Mouse (Mus musculus): ENCODE results near the gene C2cd6. TPM values are rescaled to one million over a fixed set of nuclear protein-coding genes. Genes with fewer than 3 reads are reported as not detected.

C2cd6 gene
- polyA plus RNA-seq, 1 experiment from 2014 or later = 0.06 TPM

- H3K4me2 ChIP-seq (ENCODE audit: low read depth, low read length) = no peak overlapping the region
- H3K27ac ChIP-seq (ENCODE audit: low read length) = no peak overlapping the region
- H3K9me3 ChIP-seq (replicated peaks; ENCODE audit: control insufficient read depth, low read length) = no peaks in the 10 kb centered on the region
- H3K9ac ChIP-seq (ENCODE audit: low read length) = no peak overlapping the region
- 30% methylated on average over 3 of the region's 3 CpGs for WGBS
- peak; percentile 13; the same call in 1 of the 2 replicates for ATAC-seq (ENCODE audit: insufficient read depth, low FRiP score)
- H3K27me3 ChIP-seq (ENCODE audit: control insufficient read depth, insufficient read depth, low read length) = no peaks in the 10 kb centered on the region
- no peak overlapping the region for H3K4me3 ChIP-seq (replicated peaks; ENCODE audit: low read length)
- no peaks in the 10 kb centered on the region for H3K4me1 ChIP-seq (ENCODE audit: control insufficient read depth, insufficient read depth, low read length)
- H3K36me3 ChIP-seq (ENCODE audit: control insufficient read depth, insufficient read depth, low read length) = no peaks in the 10 kb centered on the region
These were observed 23.8 kb downstream of the C2cd6 start for GRCm38 (mm10) chr1:59070867-59071266.

GRCm38 (mm10) chr1:59067976-59068375 is 26.7 kb downstream of the C2cd6 start:
- no peak; the same call in 1 of the 2 replicates for ATAC-seq (ENCODE audit: insufficient read depth, low FRiP score)

DNA sequence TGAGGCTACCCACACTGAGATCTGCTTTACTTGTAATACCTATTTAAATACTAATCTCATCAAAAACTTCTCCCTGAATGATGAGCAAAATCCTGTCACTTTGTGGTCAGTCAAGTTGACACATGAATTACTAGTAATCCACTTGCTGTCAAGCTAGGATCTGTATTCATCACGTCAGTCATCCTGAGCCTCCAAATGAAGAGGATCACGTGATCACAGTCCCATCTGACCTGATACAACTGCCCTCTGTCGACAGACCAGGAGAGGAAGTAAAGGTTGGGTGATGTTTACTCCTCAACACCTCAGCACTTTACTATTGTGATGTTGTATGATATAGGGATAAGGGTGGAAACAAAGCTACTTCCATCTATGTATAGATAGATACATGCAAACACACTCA is 31.0 kb downstream of the C2cd6 start:
- ATAC-seq (ENCODE audit: insufficient read depth, low FRiP score) = no peak
- WGBS = 50% methylated on average over 3 of the region's 3 CpGs
- no peak overlapping the region for H3K9ac ChIP-seq (ENCODE audit: low read length)
- no peaks in the 10 kb centered on the region for H3K36me3 ChIP-seq (ENCODE audit: control insufficient read depth, insufficient read depth, low read length)
- H3K4me1 ChIP-seq (ENCODE audit: control insufficient read depth, insufficient read depth, low read length) = no peaks in the 10 kb centered on the region
- H3K4me3 ChIP-seq (replicated peaks; ENCODE audit: low read length) = no peak overlapping the region
- H3K4me2 ChIP-seq (ENCODE audit: low read depth, low read length) = no peak overlapping the region
- no peak overlapping the region for H3K27ac ChIP-seq (ENCODE audit: low read length)
- no peaks in the 10 kb centered on the region for H3K9me3 ChIP-seq (replicated peaks; ENCODE audit: control insufficient read depth, low read length)
- H3K27me3 ChIP-seq (ENCODE audit: control insufficient read depth, insufficient read depth, low read length) = no peaks in the 10 kb centered on the region

More at GRCm38 (mm10) chr1:59067976-59068375, 26.7 kb downstream of the C2cd6 start:
- Histone ChIP-seq H3K4me2 (ENCODE audit: low read depth, low read length) (no peak overlapping the region), H3K27ac (ENCODE audit: low read length) (no peak overlapping the region), H3K36me3 (ENCODE audit: control insufficient read depth, insufficient read depth, low read length) (no peaks in the 10 kb centered on the region), H3K27me3 (ENCODE audit: control insufficient read depth, insufficient read depth, low read length) (no peaks in the 10 kb centered on the region), H3K9ac (ENCODE audit: low read length) (no peak overlapping the region), H3K4me1 (ENCODE audit: control insufficient read depth, insufficient read depth, low read length) (no peaks in the 10 kb centered on the region), H3K9me3 (replicated peaks; ENCODE audit: control insufficient read depth, low read length) (no peaks in the 10 kb centered on the region), H3K4me3 (replicated peaks; ENCODE audit: low read length) (no peak overlapping the region)
- 4% methylated on average over 3 of the region's 3 CpGs for WGBS

GRCm38 (mm10) chr1:59056955-59057354 is 37.7 kb downstream of the C2cd6 start:
- H3K36me3 ChIP-seq (ENCODE audit: control insufficient read depth, insufficient read depth, low read length) = no peaks in the 10 kb centered on the region
- 57% methylated on average over 2 of the region's 2 CpGs for WGBS
- H3K9me3 ChIP-seq (replicated peaks; ENCODE audit: control insufficient read depth, low read length) = no peaks in the 10 kb centered on the region
- no peak for ATAC-seq (ENCODE audit: insufficient read depth, low FRiP score)
- no peak overlapping the region for H3K9ac ChIP-seq (ENCODE audit: low read length)
- no peaks in the 10 kb centered on the region for H3K4me1 ChIP-seq (ENCODE audit: control insufficient read depth, insufficient read depth, low read length)
- H3K27me3 ChIP-seq (ENCODE audit: control insufficient read depth, insufficient read depth, low read length) = no peaks in the 10 kb centered on the region
- no peak overlapping the region for H3K4me2 ChIP-seq (ENCODE audit: low read depth, low read length)
- no peak overlapping the region for H3K27ac ChIP-seq (ENCODE audit: low read length)
- H3K4me3 ChIP-seq (replicated peaks; ENCODE audit: low read length) = no peak overlapping the region

DNA sequence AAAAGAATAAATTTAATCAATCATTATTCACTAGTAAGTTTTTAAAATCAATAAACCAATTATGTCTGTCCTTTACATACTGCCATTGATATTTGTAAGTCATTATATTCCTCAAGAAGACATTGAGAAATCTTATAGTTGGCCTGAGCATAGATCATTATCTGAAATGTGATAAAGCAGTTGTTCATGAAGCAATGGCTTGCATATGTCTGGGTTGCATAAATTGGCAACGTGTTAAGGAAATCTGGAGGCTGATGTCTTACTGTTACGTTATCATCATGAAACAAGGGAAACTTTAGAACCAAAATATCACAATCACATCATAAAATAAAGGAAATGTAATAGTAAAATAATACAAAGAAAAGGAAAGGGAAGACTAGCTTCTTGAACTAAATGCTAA is 43.4 kb downstream of the C2cd6 start:
- 66% methylated on average over 2 of the region's 2 CpGs for WGBS

GRCm38 (mm10) chr1:59037723-59038122 is 57.0 kb downstream of the C2cd6 start:
- no peak overlapping the region for H3K27ac ChIP-seq (ENCODE audit: low read length)
- no peak for ATAC-seq (ENCODE audit: insufficient read depth, low FRiP score)
- no peaks in the 10 kb centered on the region for H3K27me3 ChIP-seq (ENCODE audit: control insufficient read depth, insufficient read depth, low read length)
- H3K4me3 ChIP-seq (replicated peaks; ENCODE audit: low read length) = no peak overlapping the region
- no peaks in the 10 kb centered on the region for H3K36me3 ChIP-seq (ENCODE audit: control insufficient read depth, insufficient read depth, low read length)
- no peaks in the 10 kb centered on the region for H3K4me1 ChIP-seq (ENCODE audit: control insufficient read depth, insufficient read depth, low read length)
- WGBS = 79% methylated on average over 5 of the region's 5 CpGs
- H3K4me2 ChIP-seq (ENCODE audit: low read depth, low read length) = no peak overlapping the region
- no peak overlapping the region for H3K9ac ChIP-seq (ENCODE audit: low read length)
- H3K9me3 ChIP-seq (replicated peaks; ENCODE audit: control insufficient read depth, low read length) = no peaks in the 10 kb centered on the region

More for the DNA sequence above, 43.4 kb downstream of the C2cd6 start:
- no peaks in the 10 kb centered on the region for H3K4me1 ChIP-seq (ENCODE audit: control insufficient read depth, insufficient read depth, low read length)
- no peaks in the 10 kb centered on the region for H3K27me3 ChIP-seq (ENCODE audit: control insufficient read depth, insufficient read depth, low read length)
- no peaks in the 10 kb centered on the region for H3K36me3 ChIP-seq (ENCODE audit: control insufficient read depth, insufficient read depth, low read length)
- no peak overlapping the region for H3K9ac ChIP-seq (ENCODE audit: low read length)
- no peaks in the 10 kb centered on the region for H3K9me3 ChIP-seq (replicated peaks; ENCODE audit: control insufficient read depth, low read length)
- H3K4me2 ChIP-seq (ENCODE audit: low read depth, low read length) = no peak overlapping the region
- no peak overlapping the region for H3K27ac ChIP-seq (ENCODE audit: low read length)
- no peak overlapping the region for H3K4me3 ChIP-seq (replicated peaks; ENCODE audit: low read length)
- no peak for ATAC-seq (ENCODE audit: insufficient read depth, low FRiP score)

- 60% methylated on average over 3 of the region's 3 CpGs for WGBS
- Histone ChIP-seq H3K9ac (ENCODE audit: low read length) (no peak overlapping the region), H3K27ac (ENCODE audit: low read length) (no peak overlapping the region), H3K4me2 (ENCODE audit: low read depth, low read length) (no peak overlapping the region), H3K4me3 (replicated peaks; ENCODE audit: low read length) (no peak overlapping the region), H3K36me3 (ENCODE audit: control insufficient read depth, insufficient read depth, low read length) (no peaks in the 10 kb centered on the region), H3K27me3 (ENCODE audit: control insufficient read depth, insufficient read depth, low read length) (no peaks in the 10 kb centered on the region), H3K4me1 (ENCODE audit: control insufficient read depth, insufficient read depth, low read length) (no peaks in the 10 kb centered on the region), H3K9me3 (replicated peaks; ENCODE audit: control insufficient read depth, low read length) (no peaks in the 10 kb centered on the region)
- ATAC-seq (ENCODE audit: insufficient read depth, low FRiP score) = no peak
These were observed 73.1 kb downstream of the C2cd6 start for GRCm38 (mm10) chr1:59021556-59021955.

DNA sequence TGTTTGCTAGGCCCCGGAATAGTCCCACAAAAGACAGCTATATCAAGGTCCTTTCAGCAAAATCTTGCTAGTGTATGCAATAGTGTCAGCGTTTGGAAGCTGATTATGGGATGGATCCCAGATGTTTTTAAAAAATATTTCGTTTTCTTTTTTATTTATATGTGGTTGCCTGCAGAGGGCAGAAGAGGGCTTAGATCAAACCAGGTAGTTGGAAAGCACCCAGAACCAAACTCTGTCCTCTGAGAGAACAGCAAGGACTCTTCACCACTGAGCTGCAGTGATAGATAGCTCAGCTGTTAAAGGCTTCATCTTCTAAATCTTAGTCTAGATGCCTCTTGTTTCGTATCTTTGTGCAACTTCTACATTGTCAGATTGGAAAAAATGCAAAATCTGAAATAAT is 85.5 kb downstream of the C2cd6 start:
- 25% methylated on average over 4 of the region's 4 CpGs for WGBS
- no peak overlapping the region for H3K9ac ChIP-seq (ENCODE audit: low read length)
- H3K36me3 ChIP-seq (ENCODE audit: control insufficient read depth, insufficient read depth, low read length) = no peaks in the 10 kb centered on the region
- ATAC-seq (ENCODE audit: insufficient read depth, low FRiP score) = no peak
- no peaks in the 10 kb centered on the region for H3K4me1 ChIP-seq (ENCODE audit: control insufficient read depth, insufficient read depth, low read length)
- no peaks in the 10 kb centered on the region for H3K9me3 ChIP-seq (replicated peaks; ENCODE audit: control insufficient read depth, low read length)
- no peak overlapping the region for H3K4me2 ChIP-seq (ENCODE audit: low read depth, low read length)
- H3K27me3 ChIP-seq (ENCODE audit: control insufficient read depth, insufficient read depth, low read length) = no peaks in the 10 kb centered on the region
- no peak overlapping the region for H3K27ac ChIP-seq (ENCODE audit: low read length)
- no peak overlapping the region for H3K4me3 ChIP-seq (replicated peaks; ENCODE audit: low read length)
